Mouse (Mus musculus): ENCODE data around the gene Rxfp2.
A peak's percentile ranks its signal among the peaks of the same experiment; 100 is the strongest.

Gene Rxfp2

DNA sequence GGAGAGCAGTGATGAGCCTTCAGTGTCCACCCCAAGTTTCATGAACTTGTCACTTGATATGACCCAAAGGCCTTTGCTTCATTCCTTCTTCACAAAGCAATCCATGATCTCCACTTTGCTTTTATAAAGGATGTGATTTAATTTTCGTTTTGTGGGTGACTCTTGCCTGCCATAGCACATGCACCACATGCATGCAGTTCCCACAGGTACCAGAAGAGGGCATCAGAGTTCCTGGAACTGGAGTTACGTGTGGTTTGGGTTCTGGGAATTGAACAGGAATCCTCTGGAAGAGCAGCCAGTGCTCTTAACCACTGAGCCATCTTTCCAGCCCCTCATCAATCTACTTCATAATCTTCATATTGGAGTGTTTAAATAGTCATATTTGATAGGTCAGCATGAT, 26.1 kb downstream of the Rxfp2 start:
- no peak for DNase-seq (ENCODE audit: low spot score)

DNA sequence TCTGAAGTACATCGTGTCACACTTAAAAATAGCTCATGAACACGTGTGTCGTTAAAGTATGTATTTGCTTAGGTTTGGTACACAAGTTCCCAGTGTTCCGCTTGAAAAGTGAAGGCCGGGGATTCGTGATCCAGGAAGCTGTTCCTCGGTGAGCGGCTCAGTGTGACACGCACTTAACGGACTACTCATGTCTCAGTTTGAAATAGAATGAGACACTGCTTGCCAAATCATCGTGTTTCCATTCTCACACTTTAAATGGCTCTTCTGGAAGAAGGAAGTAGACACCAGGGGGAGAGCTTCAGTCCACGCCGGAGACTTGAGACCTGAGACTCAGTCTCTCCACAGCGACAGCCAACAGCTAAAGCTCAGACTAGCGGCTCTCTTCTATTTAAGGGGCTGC, 28.0 kb downstream of the Rxfp2 start:
- no peak for DNase-seq (ENCODE audit: low spot score)

DNA sequence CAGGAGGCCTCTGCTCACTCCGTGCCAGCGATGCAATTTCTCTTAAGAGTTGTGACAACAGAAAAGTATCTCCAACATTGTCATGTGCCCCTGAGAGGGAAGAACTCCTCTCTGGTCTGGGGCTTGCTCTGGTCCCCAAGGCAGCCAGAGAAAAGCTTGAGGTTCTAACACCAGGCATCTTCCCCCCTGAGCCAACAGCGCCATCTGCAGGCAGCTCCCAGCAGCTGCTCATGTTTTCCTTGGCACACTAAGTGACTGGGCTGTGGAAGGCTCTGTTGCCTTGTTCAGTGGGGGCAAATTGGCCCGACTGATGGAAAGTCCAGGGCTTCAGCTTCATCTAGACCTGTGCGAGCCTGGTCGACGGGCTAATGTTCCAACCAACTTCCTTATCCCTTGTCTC, 31.5 kb downstream of the Rxfp2 start:
- DNase-seq (ENCODE audit: low spot score) = peak; percentile 62

DNA sequence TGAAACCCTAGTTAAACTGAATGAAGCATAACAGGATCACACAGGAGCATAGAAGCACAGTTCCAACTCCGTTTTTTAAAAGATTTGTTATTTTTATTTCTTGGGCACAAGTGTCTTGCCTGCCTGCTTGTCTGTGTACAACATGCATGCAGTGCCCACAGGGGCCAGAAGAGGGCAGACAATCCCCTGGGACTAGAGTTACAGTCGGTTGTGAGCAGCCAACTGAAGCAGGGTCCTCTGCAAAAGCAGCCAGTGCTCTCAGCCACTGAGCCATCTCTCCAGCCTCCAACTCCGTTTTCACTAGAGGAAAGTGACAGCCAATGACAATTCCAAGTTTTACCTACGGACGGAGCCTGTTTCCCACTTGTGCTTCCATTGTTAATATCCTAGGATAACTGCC, 33.4 kb downstream of the Rxfp2 start:
- DNase-seq (ENCODE audit: low spot score) = peak; percentile 62

DNA sequence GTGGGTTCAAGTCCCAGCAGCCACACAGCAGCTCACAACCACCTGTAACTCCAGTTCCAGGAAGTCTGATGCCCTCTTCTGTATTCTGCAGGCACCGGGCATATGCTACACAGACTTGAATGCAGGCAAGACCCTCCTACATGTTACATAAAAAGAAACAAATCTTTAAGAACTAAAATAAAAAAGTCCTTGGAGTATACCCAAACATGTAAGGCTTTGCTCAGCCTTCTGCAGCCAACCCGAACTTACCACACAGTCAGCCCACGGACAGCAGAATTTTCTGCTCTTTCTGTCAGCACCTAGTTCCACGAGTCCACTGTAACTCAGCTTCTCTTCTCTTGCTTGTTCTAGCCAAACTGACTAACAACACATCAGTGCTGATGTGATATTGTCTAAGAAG, 34.8 kb downstream of the Rxfp2 start:
- no peak for DNase-seq (ENCODE audit: low spot score)

DNA sequence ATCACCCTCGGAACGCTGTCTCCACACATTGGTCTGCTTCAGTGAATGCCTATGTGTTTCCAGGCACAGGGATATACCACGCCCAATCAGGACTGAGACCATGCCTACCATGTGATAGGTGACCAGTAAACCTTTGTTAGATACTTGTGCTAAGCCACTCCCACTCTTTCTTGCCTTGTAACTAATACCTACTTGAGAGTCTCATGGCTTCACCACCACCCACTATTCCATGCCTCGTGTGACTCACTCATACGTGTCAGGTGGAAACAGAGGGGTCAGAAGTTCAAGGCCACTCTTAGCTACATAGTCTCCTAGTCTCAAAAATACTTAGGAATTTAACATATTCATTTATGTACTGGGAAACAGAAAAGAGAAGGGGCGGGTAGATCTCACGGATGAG, 35.5 kb downstream of the Rxfp2 start:
- no peak for DNase-seq (ENCODE audit: low spot score)

DNA sequence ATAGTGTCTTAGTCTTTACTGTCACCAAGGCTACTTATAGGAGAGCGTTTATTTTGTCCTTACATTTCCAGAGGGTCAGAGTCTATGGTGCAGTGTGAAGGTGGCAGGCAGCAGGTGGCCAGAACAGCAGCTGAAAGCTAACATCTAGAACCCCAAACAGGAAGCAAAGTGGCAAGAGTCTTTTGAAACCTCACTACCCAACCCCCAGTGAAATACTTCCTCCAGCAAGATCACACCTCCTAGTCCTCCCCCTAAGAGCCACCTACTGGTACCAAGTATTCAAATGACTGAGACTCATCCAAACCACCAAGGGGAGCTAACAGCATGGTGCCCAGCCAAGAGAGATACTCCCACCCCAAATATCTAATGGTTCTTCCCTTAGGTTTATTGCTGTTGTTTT, 36.8 kb downstream of the Rxfp2 start:
- no peak for DNase-seq (ENCODE audit: low spot score)

DNA sequence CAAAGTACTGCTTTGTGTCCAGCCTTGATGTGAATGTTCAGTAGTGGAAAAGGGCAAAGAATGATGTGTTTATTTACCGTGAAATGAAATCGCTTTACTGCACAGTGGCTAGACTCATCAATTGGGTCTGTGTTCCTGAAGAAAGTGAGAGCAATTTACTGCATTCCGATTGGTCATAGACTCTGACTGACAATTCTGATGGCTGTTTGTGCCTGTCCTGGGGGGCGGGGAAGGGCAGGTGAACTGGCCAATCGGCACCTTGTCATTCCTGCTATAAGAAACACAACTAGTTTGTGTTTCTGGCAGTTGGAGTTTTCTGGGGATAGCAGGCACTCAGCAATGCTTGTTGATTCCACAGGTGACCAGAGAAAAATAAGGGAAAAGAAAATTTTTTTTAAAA, 37.6 kb downstream of the Rxfp2 start:
- no peak for DNase-seq (ENCODE audit: low spot score)

DNA sequence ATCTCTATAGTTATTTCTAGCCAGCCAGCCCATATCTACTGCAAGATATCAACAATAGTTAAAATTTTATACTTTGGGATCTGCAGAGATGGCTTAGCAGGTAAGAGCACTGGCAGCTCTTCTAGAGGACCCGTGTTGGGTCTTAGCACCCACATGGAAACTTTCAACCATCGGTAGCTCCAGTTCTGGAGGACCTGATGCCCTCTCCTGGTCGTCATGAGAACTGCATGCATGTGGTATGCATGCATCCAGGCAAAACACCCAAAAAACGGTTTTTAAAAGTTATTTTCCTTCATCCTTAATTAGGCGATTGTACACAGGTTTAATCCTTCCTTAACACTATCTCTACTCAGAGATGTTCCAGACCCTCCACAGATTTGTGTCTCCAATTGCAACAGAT, 40.4 kb downstream of the Rxfp2 start:
- no peak for DNase-seq (ENCODE audit: low spot score)

DNA sequence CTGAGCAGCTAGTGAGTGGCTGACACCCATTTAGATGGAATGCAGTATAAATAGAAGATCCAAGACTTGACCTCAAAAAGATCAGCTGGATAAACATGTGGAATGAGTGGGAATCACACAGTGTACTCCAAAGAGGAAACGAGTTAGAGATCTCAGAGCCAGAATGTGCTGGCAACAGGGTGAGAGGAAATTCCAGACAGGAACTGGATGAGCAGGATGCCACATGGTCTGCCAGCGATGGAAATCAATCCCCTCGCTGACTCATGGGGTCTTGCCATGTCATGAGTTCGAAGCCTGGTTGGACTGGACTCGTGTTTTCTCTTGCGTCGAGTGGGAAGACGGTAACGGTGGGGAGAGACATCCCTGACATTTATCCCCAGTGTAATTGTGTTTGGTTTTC, 41.0 kb downstream of the Rxfp2 start:
- no peak for DNase-seq (ENCODE audit: low spot score)

DNA sequence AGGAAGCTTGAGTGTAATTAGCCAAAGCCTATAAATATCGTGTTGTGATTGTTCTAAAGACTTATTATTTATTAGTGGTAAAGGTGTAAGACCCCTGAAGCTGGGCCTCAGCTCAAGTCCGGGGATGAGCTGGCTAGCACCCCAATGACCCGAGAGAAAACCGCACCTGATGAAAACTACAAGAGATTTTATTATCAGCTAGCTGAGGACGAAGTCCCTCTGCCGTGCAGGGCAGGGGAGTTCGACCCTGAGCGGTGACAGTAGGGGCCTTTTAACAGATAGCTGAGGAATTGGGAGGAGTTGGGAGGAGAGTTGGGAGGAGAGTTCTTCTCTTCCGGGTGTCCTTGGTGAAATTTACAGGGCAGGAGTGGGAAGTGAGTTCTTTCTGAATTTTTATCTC, 42.6 kb downstream of the Rxfp2 start:
- DNase-seq (ENCODE audit: low spot score) = no peak

DNA sequence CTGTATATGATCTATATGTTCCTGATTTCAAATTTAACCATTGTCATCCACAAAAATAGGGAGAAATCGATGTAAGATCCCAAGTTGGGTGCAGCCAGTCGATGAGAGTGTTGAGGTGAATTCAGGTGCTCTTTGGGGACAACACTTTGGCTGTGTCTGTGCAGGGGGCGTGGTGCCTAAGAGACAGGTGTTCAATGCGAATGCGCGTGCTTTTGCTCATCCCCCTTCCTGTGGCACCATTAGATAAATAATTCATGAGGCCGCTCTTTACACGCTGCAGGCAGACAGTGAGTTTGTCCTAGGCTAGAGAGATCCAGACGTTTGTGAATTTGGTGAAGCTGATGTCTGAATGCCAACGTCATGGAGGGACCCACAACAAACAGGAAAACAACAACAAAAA, 45.8 kb downstream of the Rxfp2 start:
- DNase-seq (ENCODE audit: low spot score) = no peak

DNA sequence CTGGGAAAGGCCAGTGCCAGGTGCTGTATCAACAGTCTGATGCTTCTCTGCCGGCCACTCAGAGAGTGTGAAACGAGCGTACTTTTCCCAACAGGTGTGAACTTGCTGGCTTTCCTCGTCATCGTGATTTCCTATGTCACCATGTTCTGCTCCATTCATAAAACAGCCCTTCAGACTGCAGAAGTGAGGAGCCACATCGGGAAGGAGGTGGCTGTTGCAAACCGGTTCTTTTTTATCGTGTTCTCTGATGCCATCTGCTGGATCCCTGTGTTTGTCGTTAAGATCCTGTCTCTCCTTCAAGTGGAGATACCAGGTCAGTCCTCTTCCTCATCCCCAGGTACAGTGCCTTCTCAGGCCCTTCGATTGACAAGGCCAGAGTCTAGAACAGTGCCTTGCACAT, 51.6 kb downstream of the Rxfp2 start:
- peak; percentile 50 for DNase-seq (ENCODE audit: low spot score)

DNA sequence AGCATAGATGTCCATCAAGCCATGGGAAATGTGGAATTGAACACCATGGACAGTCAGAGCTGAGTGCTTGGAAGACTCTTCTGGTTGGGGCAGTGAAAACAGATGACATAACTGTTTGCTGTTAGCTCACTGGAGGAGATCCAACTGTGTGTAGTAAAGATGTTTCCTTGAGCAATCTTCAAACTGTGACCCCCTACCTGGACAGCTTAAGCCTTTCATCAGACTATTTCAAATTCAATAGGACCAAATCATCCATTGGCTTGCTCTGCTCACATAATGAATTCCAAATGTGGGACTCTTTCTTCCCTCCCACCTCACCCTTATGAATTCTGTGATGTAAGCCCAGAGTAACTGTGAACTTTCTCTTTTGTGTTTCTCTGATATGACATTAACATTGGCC, 53.3 kb downstream of the Rxfp2 start:
- DNase-seq (ENCODE audit: low spot score) = no peak

DNA sequence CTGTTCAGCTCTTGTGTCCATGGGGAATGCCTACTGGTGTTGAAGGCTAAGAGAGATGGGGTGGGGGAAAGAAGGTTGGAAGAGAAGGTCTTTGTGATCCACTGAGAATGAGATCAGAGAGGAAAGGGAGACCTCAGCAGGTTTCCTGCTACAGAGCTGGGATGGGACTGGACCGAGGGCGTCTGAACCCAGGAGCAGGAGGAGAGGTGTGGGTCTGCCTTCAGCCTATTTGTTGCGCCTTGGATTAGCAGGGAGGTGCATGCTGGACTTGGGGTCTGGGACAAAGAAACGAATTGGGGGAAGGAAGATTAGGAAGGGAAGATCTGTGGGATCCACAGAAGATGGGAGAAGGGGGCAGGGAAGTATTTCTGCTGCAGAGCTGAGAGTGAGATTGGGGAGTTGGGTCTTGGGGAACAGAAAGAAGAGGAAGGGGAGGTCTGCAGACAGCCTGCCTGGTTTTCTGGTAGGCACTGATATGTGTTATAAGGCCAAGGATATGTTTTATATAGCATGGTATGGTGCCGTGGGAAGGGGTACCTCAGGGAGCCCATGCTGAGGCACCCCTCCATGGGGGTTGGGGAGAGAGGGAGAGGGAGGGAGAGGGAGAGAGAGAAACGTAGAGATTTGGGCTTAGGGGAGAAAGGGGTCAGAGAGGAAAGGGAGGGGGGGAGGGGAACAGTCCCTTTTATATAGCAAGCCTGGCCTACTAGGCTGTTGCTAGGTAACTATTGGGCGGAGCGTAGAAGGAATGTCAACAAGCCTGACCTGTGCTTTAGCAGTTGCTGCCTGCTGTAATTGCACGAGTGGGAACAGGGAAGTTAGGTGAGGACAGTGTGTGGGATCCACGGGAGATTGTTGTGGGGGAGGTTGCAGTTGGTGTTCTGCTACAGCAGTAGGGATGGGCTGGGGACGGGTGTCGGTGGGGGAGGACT, 61.7 kb downstream of the Rxfp2 start:
- peak; percentile 87 for DNase-seq (ENCODE audit: low spot score)

DNA sequence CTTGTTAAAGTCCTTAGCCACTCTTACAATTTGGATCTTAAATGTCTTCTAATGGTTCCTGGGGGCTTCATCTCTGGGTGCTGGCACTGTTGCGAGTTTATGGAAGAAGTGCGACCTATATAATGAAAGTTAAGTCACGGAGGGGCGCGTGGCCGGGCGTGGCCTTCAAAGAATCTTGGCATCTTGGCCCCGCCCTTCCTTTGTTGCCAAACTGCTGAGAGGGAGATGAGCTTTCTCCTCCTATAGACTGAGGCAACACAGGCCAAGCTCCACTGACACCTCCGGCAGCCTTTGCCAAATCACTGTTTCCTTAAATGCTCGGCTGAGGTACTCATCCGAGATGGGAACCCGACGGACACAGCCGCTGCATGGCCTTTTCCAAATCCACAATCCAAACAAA, 64.2 kb downstream of the Rxfp2 start:
- DNase-seq (ENCODE audit: low spot score) = no peak

DNA sequence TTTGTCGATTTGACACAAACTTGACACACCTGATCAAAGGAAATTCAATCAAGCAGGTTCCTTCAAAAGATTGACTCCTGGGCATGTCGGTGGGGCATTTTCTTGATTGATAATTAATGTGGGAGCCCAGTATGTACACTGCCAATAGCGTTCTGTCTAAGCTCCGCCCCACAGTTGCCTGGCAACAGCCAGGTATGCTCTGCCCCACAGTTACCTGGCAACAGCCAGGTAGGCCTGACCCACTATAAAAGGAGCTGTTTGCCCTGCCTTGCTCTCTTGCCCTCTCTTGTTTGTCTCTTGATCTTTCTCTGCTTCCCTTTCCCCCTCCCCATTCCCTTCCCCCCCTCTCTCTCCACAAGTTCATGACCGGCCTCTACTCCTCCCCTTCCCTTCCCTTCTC, 64.7 kb downstream of the Rxfp2 start:
- DNase-seq (ENCODE audit: low spot score) = no peak

DNA sequence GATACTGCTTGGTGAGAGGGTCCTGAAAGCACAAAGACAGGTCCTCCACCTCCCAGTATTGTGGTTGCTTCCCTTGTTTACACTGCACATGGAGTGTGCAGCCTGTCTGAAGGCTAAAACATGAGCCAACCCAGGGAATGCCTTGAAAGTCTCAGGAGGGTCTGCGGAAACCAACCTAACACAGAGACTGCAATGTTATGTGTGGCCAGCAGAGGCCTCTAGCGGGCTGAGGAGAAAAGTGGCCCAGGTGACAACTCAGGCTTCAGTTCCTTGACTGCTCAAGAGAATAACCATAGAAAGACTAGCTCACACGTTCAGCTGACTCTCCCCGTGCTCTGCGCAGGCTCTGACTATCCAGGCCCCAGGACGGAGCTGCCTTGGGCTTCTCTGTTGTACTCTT, 79.1 kb downstream of the Rxfp2 start:
- DNase-seq (ENCODE audit: low spot score) = peak; percentile 70

DNA sequence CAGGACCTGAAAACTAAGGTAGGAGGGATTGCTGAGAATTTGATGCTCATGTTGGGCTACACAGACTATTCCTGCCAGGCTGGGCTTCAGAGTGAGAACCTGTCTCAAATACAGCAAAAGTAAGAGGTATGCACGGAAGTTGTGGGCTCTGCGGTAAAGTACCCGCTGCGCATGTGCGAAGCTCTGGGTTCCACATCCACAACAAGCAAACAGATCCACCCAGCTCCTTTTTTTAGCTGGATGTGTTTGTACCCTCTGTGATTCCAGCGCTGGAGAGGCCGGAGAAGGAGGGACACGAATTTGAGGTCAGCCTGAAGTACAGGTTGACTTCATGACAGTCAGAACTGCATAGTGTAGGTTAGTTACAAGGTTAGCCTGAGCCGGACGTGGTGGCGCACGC, 80.3 kb downstream of the Rxfp2 start:
- no peak for DNase-seq (ENCODE audit: low spot score)

DNA sequence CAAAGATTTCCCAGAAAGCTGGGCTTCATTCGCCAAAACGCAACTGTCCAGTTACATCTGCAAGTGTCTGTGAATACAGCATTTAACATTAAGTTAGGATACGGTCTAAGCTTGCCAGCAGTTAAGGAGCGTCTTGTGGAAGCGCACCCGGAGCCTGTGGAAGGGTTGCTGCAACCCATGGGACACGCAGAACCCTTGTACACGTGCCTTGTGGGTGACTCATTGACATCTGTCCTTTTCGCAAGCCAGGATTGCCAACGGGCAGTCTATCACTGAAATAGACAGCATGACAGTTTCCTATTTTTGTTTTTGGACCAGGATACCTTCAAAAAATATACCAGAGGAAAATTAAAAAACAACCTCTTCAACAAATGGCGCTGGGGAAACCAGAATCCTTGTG, 83.3 kb downstream of the Rxfp2 start:
- DNase-seq (ENCODE audit: low spot score) = no peak

DNA sequence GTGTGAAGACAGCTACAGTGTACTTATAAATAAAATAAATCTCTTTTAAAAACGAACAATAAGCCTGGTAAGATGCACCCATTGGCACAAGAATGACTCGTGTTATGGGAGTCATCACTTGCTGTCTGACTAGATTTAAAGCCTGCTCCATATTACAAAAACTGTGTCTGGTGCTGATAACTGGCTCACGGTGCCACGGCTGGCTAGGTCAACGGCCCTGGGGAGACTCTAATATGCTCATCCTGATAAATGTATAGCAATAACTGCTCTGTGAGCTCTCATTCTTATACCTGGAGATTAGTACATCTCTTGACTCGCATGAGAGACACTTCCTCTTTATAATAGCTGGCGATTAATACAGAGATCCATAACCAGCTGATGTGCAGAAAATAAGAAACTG, 87.9 kb downstream of the Rxfp2 start:
- DNase-seq (ENCODE audit: low spot score) = no peak

DNA sequence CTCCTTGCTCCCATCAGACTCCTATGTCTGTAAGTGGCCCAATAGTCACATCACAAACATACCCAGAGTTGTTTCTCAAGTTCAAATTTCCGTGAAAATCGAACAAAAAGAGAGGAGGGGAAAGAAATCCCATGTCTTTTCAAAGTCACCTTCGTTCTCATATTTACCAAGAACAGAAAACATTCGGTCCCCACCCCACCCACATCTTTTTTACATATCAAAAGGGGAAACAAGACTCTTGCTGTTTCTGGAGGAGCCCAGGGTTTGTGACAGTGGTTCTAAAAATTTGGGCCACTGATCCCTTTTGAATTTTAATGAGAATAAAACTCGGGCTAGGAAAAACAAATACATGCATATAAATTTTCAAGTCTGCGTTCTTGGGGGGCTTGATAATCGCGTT, 92.8 kb downstream of the Rxfp2 start:
- no peak for DNase-seq (ENCODE audit: low spot score)

DNA sequence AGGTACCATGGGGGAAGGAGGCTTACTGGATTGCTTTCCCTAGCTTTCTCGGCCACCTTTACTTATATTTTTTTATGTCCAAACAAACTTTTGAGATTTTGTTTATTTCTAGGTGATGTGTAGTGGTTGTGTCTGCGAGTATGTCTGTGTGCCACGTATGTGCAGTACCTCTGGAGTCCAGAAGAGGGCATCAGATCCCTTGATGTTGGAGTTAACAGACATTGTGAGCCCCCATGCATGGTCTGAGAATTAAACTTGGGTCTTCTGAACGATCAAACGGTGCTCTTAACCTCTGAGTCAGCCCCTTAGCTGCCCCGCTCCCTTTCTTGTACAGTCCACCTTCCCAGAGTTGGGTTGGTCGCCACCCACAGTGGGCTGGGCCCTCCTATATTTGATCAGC, 95.5 kb downstream of the Rxfp2 start:
- peak; percentile 20 for DNase-seq (ENCODE audit: low spot score)

DNA sequence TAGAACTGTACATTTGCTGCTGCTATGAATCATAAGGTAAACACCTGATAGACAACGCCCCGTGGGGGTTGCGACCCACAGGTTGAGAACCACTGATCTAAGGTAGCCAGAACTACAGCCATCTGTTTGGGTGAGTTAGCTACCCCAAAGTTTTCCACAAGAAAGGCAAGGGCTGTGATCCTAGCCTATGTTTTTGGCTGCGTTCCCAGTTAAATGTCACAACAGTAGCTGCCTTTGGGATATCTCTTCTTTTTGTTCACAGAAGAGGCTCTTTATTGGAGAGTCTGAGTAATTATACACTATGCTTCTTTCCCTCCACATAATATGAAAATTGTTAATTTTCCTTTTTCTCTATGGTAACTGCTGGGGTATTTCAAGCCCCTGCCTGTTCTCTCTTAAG, 96.3 kb downstream of the Rxfp2 start:
- no peak for DNase-seq (ENCODE audit: low spot score)

Data from embryo, embryonic 10 days (tissue).